Mouse (Mus musculus): ENCODE measurements around the gene Tm9sf2. TPM values are rescaled to one million over a fixed set of nuclear protein-coding genes. Genes with fewer than 3 reads are reported as not detected.
"Not testable (repeated sequence)": the region's sequence is repeated elsewhere in the genome, so short reads cannot be mapped to it uniquely, and the experiment has no call there.

Tm9sf2 gene
- polyA plus RNA-seq, 1 experiment from 2014 or later = 126 TPM

DNA sequence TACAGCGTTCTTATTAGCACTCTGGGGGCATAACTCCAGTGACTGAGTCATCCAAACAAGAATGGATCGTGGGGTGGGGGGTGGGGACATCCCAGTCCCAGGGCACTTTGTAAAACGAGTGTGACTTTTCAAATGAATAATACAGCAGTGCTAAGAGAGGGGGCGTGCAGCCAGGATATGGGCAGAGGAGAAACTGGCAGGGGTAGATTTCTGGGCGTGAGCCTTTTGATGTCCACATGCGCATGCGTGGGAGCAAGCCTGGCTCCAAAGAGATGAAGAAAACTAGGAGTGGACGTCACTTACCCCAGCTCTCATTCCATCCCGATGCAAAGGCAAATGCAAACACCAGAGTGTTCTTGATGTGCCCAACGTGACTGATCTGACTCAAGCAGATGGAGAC is 32.5 kb upstream of the Tm9sf2 start:
- Histone ChIP-seq H3K9me3 (no peaks in the 10 kb centered on the region), H3K27ac (no peak overlapping the region), H3K4me1 (peaks cover 11% of the 10 kb centered on the region), H3K27me3 (ENCODE audit: insufficient read depth, poor library complexity, severe bottlenecking) (peaks cover 88% of the 10 kb centered on the region), H3K36me3 (no peaks in the 10 kb centered on the region), H3K4me3 (no peak overlapping the region)
- 70% methylated on average over 10 of the region's 10 CpGs for WGBS
- DNase-seq (ENCODE audit: low spot score) = no peak

- no peak for DNase-seq (ENCODE audit: low spot score)
- Histone ChIP-seq H3K27ac (no peak overlapping the region), H3K9me3 (no peaks in the 10 kb centered on the region), H3K4me3 (no peak overlapping the region), H3K4me1 (no peaks in the 10 kb centered on the region), H3K27me3 (ENCODE audit: insufficient read depth, poor library complexity, severe bottlenecking) (peaks cover 79% of the 10 kb centered on the region), H3K36me3 (no peaks in the 10 kb centered on the region)
- 78% methylated on average over 21 of the region's 21 CpGs for WGBS
Observed at GRCm38 (mm10) chr14:122075485-122076200, 31.2 kb upstream of the Tm9sf2 start.

- H3K4me3 ChIP-seq = no peak overlapping the region
- H3K27ac ChIP-seq = no peak overlapping the region
- no peaks in the 10 kb centered on the region for H3K36me3 ChIP-seq
- DNase-seq (ENCODE audit: low spot score) = no peak
- no peaks in the 10 kb centered on the region for H3K9me3 ChIP-seq
- WGBS = 86% methylated on average over 3 of the region's 3 CpGs
- peaks cover 66% of the 10 kb centered on the region for H3K27me3 ChIP-seq (ENCODE audit: insufficient read depth, poor library complexity, severe bottlenecking)
- no peaks in the 10 kb centered on the region for H3K4me1 ChIP-seq
Observed at GRCm38 (mm10) chr14:122077017-122077416, 29.8 kb upstream of the Tm9sf2 start.

GRCm38 (mm10) chr14:122079428-122079827 is 27.4 kb upstream of the Tm9sf2 start:
- Histone ChIP-seq H3K9me3 (no peaks in the 10 kb centered on the region), H3K27ac (no peak overlapping the region), H3K4me3 (no peak overlapping the region), H3K4me1 (no peaks in the 10 kb centered on the region), H3K27me3 (ENCODE audit: insufficient read depth, poor library complexity, severe bottlenecking) (peaks cover 42% of the 10 kb centered on the region), H3K36me3 (no peaks in the 10 kb centered on the region)
- 46% methylated on average over 6 of the region's 6 CpGs for whole genome bisulfite sequencing
- DNase-seq (ENCODE audit: low spot score) = no peak

DNA sequence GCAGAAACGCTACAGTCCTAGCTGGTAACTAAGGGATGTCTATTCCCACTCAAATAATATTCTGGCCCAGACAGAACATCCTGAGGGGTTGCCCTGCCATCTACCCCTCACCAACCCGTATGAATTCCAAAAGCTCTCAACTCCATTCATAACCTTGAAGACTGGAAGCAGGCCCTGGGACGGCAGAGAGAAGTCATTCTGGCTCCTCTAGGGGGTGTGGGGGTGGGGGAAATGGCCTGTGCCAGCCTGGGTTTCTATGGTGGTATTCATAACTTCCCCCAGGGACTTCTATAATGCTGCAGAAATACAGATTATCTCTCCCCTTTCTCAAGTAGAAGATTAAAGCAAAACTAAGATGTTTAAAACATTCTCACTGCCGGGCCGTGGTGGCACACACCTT is 26.9 kb upstream of the Tm9sf2 start:
- Histone ChIP-seq H3K27me3 (ENCODE audit: insufficient read depth, poor library complexity, severe bottlenecking) (peaks cover 37% of the 10 kb centered on the region), H3K4me1 (no peaks in the 10 kb centered on the region), H3K27ac (no peak overlapping the region), H3K4me3 (no peak overlapping the region), H3K9me3 (no peaks in the 10 kb centered on the region), H3K36me3 (no peaks in the 10 kb centered on the region)
- DNase-seq (ENCODE audit: low spot score) = no peak
- 78% methylated on average over 5 of the region's 5 CpGs for WGBS

DNA sequence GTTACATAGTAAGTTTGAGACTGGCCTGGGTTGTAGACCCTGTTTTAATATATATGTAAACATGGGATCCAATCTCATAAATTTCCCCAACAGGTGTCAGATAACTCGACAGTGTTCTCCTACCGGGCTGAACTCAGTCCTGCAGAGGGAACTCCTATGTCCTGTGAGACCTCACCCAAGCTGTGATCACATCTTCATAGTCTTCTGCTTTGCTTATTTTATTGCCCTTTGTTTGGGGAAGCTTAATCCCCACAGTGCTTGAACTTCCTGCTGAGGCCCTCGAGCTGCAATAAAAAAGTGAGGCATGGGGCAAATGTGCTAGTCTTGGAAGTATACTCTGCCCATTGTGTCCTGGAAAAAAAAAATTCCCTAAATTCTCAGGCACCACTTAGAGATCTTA is 25.5 kb upstream of the Tm9sf2 start:
- Histone ChIP-seq H3K27ac (no peak overlapping the region), H3K27me3 (ENCODE audit: insufficient read depth, poor library complexity, severe bottlenecking) (peaks cover 23% of the 10 kb centered on the region), H3K4me1 (no peaks in the 10 kb centered on the region), H3K9me3 (no peaks in the 10 kb centered on the region), H3K4me3 (no peak overlapping the region), H3K36me3 (no peaks in the 10 kb centered on the region)
- DNase-seq (ENCODE audit: low spot score) = no peak
- 63% methylated on average over 3 of the region's 3 CpGs for WGBS

DNA sequence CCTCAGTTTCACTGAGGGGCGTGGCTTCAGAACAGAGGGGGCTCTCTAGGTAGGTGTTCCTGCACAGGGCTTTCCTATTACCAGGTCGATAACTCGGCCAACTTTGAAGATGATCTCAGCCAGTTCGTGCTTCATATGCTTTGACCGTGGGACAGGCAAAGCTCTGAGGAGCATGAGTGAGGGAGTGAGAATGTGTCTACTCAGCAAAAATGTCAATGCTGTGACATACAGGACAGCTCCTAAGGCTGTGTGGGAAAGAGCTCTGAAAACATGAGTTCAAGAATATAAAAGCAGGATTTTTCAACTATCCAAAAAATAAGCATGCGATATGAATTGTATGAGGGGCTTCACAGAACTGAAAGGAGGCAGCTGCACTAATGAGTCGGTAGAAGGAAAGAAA is 23.3 kb upstream of the Tm9sf2 start:
- H3K4me3 ChIP-seq = no peak overlapping the region
- WGBS = 79% methylated on average over 7 of the region's 7 CpGs
- H3K9me3 ChIP-seq = no peaks in the 10 kb centered on the region
- peaks cover 1% of the 10 kb centered on the region for H3K27me3 ChIP-seq (ENCODE audit: insufficient read depth, poor library complexity, severe bottlenecking)
- no peaks in the 10 kb centered on the region for H3K36me3 ChIP-seq
- no peak for DNase-seq (ENCODE audit: low spot score)
- no peak overlapping the region for H3K27ac ChIP-seq
- no peaks in the 10 kb centered on the region for H3K4me1 ChIP-seq

GRCm38 (mm10) chr14:122087956-122088355 is 18.9 kb upstream of the Tm9sf2 start:
- Histone ChIP-seq H3K27ac (no peak overlapping the region), H3K4me1 (no peaks in the 10 kb centered on the region), H3K9me3 (no peaks in the 10 kb centered on the region), H3K27me3 (ENCODE audit: insufficient read depth, poor library complexity, severe bottlenecking) (no peaks in the 10 kb centered on the region), H3K36me3 (no peaks in the 10 kb centered on the region), H3K4me3 (no peak overlapping the region)
- no peak for DNase-seq (ENCODE audit: low spot score)
- 71% methylated on average over 5 of the region's 5 CpGs for WGBS

DNA sequence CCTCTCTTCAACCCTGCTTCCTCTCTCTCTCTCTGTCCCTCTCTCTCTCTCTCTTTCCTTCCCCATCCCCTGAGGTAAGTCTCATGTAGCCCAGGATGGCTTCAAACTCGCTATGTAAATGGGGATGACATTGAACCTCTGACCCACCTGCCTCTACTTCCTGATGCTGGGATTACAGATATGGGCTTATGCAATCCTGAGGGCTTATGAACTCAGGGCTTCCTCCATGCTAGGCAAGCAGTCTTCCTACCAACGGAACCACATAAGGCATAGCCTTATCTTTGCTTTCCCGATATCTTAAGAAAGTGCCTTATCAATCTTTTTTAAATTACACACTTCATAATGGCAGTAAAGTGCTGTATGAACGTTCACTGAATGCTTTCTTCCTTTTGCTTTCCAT is 14.5 kb upstream of the Tm9sf2 start:
- WGBS = 69% methylated on average over 4 of the region's 4 CpGs
- no peaks in the 10 kb centered on the region for H3K36me3 ChIP-seq
- no peaks in the 10 kb centered on the region for H3K9me3 ChIP-seq
- DNase-seq (ENCODE audit: low spot score) = no peak
- H3K4me1 ChIP-seq = no peaks in the 10 kb centered on the region
- no peak overlapping the region for H3K27ac ChIP-seq
- no peaks in the 10 kb centered on the region for H3K27me3 ChIP-seq (ENCODE audit: insufficient read depth, poor library complexity, severe bottlenecking)
- H3K4me3 ChIP-seq = no peak overlapping the region

GRCm38 (mm10) chr14:122096331-122096730 is 10.5 kb upstream of the Tm9sf2 start:
- Histone ChIP-seq H3K27me3 (ENCODE audit: insufficient read depth, poor library complexity, severe bottlenecking) (no peaks in the 10 kb centered on the region), H3K4me1 (no peaks in the 10 kb centered on the region)
- 94% methylated on average over 11 of the region's 11 CpGs for WGBS

DNA sequence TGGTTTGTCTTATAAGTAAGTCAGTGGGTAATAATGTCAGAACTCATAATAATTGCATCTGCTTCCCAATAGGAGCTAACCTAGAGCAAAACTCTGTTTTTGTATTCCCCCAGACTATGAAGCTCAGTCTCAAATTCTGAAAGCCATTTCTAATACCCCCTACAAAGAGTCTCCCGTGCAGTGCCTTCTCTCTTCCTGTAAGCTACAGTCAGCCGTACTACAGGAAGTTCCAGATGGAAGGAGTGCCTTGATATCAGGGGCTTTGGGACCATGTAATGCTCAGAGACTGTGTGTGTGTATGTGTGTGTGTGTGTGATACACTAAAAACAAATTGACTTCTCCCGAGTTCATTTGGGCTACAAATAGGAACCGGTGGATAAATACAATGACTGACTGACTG is 7.3 kb upstream of the Tm9sf2 start:
- H3K36me3 ChIP-seq = no peaks in the 10 kb centered on the region
- no peak for DNase-seq (ENCODE audit: low spot score)
- H3K27ac ChIP-seq = no peak overlapping the region
- H3K9me3 ChIP-seq = no peaks in the 10 kb centered on the region
- H3K4me3 ChIP-seq = no peak overlapping the region
- WGBS = 64% methylated on average over 4 of the region's 4 CpGs
- H3K27me3 ChIP-seq (ENCODE audit: insufficient read depth, poor library complexity, severe bottlenecking) = no peaks in the 10 kb centered on the region
- no peaks in the 10 kb centered on the region for H3K4me1 ChIP-seq

More at GRCm38 (mm10) chr14:122096331-122096730, 10.5 kb upstream of the Tm9sf2 start:
- peak; percentile 72 for DNase-seq (ENCODE audit: low spot score)
- Histone ChIP-seq H3K27ac (no peak overlapping the region), H3K9me3 (no peaks in the 10 kb centered on the region), H3K36me3 (no peaks in the 10 kb centered on the region), H3K4me3 (no peak overlapping the region)

DNA sequence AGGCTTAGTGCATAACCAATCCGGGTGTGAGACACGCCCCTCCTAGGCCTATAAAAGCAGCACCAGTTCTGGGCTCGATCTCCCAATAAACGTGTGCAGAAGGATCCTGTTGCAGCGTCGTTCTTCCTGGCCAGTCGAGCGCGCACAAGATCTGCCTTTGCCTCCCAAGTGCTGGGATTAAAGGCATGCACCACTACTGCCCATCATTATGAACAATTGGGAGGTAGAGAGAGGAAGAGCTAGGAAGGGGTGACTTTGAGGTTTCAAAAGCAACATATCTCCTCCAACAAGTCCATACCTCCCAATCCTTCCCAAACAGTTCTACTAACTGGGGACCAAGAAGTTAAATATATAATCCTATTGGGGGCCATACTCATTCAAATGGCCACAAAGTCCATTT is 4.9 kb upstream of the Tm9sf2 start:
- H3K27me3 ChIP-seq (ENCODE audit: insufficient read depth, poor library complexity, severe bottlenecking); DNase-seq (ENCODE audit: low spot score); H3K36me3 ChIP-seq; H3K27ac ChIP-seq; H3K9me3 ChIP-seq; H3K4me3 ChIP-seq: not testable (repeated sequence)
- 90% methylated on average over 9 of the region's 9 CpGs for WGBS
- H3K4me1 ChIP-seq = peaks cover 14% of the 10 kb centered on the region

- under 1% methylated on average over 24 of the region's 24 CpGs for WGBS
- Histone ChIP-seq H3K27ac (peak overlapping the region; percentile 94), H3K27me3 (ENCODE audit: insufficient read depth, poor library complexity, severe bottlenecking) (no peaks in the 10 kb centered on the region), H3K36me3 (no peaks in the 10 kb centered on the region), H3K4me1 (peaks cover 28% of the 10 kb centered on the region), H3K4me3 (peak overlapping the region; percentile 63), H3K9me3 (no peaks in the 10 kb centered on the region)
- peak; percentile 99 for DNase-seq (ENCODE audit: low spot score)
Observed at GRCm38 (mm10) chr14:122104881-122105280, 2.0 kb upstream of the Tm9sf2 start.

Data from heart, embryonic 10.5 days (tissue).